Mouse (Mus musculus) heart, postnatal 0 days (tissue): ENCODE data around the gene Gm3371. TPM values are rescaled to one million over a fixed set of nuclear protein-coding genes. Genes with fewer than 3 reads are reported as not detected.
A peak's percentile ranks its signal among the peaks of the same experiment; 100 is the strongest.
"Not testable (repeated sequence)": the region's sequence is repeated elsewhere in the genome, so short reads cannot be mapped to it uniquely, and the experiment has no call there.

ENCODE experiments used
- ATAC-seq: fragments of 200-750 bp; cut with Nextera tagmentation; 2 replicates; pipeline ENCODE4 v1.8.0; 2017; ENCODE audit warnings: low read depth, moderate number of reproducible peaks, moderate library complexity; ENCODE audit not compliant: insufficient read depth
- DNase-seq: peaks from one replicate; pipeline ENCODE4 v3.0.0-alpha.2; 2016; ENCODE audit warnings: low spot score
- H3K27ac ChIP-seq: fragments of 300-500 bp; sonication (generic); 2 replicates; pipeline ENCODE4 v1.5.1; 2014; ENCODE audit warnings: low read depth, mild to moderate bottlenecking
- H3K27me3 ChIP-seq: fragments of 300-500 bp; sonication (generic); 2 replicates; pipeline ENCODE4 v1.6.1; 2014; ENCODE audit warnings: low read length, mixed read lengths; ENCODE audit not compliant: control insufficient read depth, insufficient read depth
- H3K36me3 ChIP-seq: fragments of 300-500 bp; sonication (generic); replicated peaks from 2 replicates; pipeline ENCODE4 v1.6.1; 2014; ENCODE audit warnings: low read length, mixed read lengths; ENCODE audit not compliant: control insufficient read depth, insufficient read depth
- H3K4me1 ChIP-seq: fragments of 300-500 bp; sonication (generic); 2 replicates; pipeline ENCODE4 v1.6.1; 2014; ENCODE audit warnings: antibody characterized with exemption; ENCODE audit not compliant: control insufficient read depth, insufficient read depth
- H3K4me2 ChIP-seq: fragments of 300-500 bp; sonication (generic); 2 replicates; pipeline ENCODE4 v1.6.1; 2014; ENCODE audit warnings: low read depth, mild to moderate bottlenecking, low read length, moderate library complexity
- H3K4me3 ChIP-seq: fragments of 300-500 bp; sonication (generic); 2 replicates; pipeline ENCODE4 v1.5.1; 2014; ENCODE audit warnings: low read depth, low read length
- H3K9ac ChIP-seq: fragments of 300-500 bp; sonication (generic); replicated peaks from 2 replicates; pipeline ENCODE4 v1.6.1; 2014; ENCODE audit warnings: low read depth, low read length, mixed read lengths
- H3K9me3 ChIP-seq: fragments of 300-500 bp; sonication (generic); replicated peaks from 2 replicates; pipeline ENCODE4 v1.6.1; 2016; ENCODE audit warnings: low read length; ENCODE audit not compliant: control insufficient read depth
- CTCF ChIP-seq: IDR thresholded peaks from 2 replicates; pipeline ENCODE4 v1.5.1; 2016; ENCODE audit warnings: antibody characterized with exemption, control low read depth, low read depth
- WGBS: fragments of 180-500 bp; shearing (Covaris S2); extraction: QIAGEN DNeasy Blood & Tissue Kit; methylation state at CpG from one replicate; pipeline ENCODE4 v1.1.7; 2014; 5-methylcytosine and 5-hydroxymethylcytosine counted together
- polyA plus RNA-seq: library from polyadenylated mRNA; unstranded; fragments of >200 nt; fragmentation: Nextera tagmentation; extraction: Ambion mirVana; gene quantifications from 2 replicates; pipeline ENCODE4 v1.2.1, GENCODE M21; 2015
- total RNA-seq: library from RNA; depleted of rRNA; stranded (reverse); fragments of >200 nt; gene quantifications from 2 replicates; pipeline ENCODE4 v1.2.3, GENCODE M21; 2014; ENCODE audit warnings: low replicate concordance; rRNA removed

Gene Gm3371
- total RNA-seq (not detected in 2 replicates), polyA plus RNA-seq (not detected in 2 replicates)

DNA sequence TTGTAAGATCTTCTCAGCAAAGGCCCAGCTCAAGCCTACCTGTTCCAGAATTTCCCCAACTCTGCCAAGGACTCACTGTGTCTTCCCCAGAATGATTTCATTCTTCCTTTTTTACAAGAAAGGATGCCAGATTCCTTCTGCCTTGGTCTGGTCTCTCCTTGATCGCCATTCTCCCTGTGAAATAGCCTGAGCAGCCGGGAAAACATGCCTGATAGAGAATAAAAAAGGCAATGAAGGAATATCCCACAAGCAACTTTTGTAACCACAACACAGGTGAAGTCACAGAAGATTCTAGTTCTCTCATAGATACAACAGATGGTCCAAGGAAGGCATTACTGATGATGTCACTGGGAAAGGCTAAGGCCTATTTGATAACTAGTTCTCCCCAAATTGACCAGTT, at the start of gene Gm3371:
TSS of gene Gm3371 (minus strand) at position 101 of the 400 bp plus-strand sequence.
- H3K36me3 ChIP-seq, H3K27ac ChIP-seq, H3K4me3 ChIP-seq, H3K27me3 ChIP-seq, H3K4me2 ChIP-seq, H3K4me1 ChIP-seq, DNase-seq, H3K9ac ChIP-seq, H3K9me3 ChIP-seq, ATAC-seq: not testable (repeated sequence)
- WGBS, result no CpG with 5 or more reads among the region's 2 CpGs

DNA sequence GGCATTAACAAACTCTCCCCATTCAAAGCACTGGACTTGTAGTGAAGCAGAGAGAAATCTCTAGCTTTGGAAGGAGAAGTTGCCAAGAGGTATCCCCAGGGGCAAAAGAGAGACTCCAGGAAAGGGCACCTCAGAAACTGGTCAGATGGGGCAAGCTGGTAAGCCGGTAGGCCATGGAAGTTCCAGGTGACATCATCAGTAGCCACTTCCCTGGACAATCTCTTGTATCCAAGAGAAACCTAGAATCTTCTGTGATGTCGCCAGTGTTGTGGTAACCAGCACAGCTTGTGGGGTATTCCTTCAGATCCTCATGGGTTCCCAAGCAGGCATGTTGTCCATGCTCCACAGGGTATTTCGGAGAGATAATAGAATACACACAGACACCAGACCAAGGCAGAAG, 22.8 kb upstream of the Gm3371 start, which contains the start of gene Gm8232:
TSS of gene Gm8232 (plus strand) at position 301 of the 400 bp plus-strand sequence.
- not testable (repeated sequence) for H3K27ac ChIP-seq, DNase-seq, ATAC-seq, H3K4me3 ChIP-seq, H3K4me2 ChIP-seq, H3K9me3 ChIP-seq, H3K9ac ChIP-seq, H3K36me3 ChIP-seq, H3K27me3 ChIP-seq, H3K4me1 ChIP-seq
- 75% methylated on average over 2 of the region's 3 CpGs for WGBS

DNA sequence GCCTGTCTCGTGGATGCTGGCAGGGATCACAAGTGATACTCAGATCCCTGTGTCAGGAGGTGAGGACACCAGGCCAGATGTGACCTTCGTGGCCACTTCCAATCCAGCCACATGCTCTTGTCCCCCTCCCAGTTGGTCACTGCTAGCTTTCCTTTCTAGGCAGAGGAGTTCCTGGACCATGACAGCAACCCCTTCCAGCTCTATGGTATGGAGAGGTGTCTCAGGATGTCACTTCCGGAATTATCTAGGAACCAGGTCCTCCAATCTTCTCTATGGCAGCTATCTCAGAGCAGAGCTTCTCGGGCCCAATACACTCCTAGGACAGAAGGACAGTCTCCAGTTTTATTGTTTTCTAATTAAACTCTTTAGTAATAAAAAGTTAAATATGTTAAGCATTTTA, 26.3 kb downstream of the Gm3371 start:
- not testable (repeated sequence) for H3K9me3 ChIP-seq, H3K27ac ChIP-seq, H3K9ac ChIP-seq, H3K27me3 ChIP-seq, DNase-seq, ATAC-seq, H3K4me3 ChIP-seq, H3K4me2 ChIP-seq, H3K4me1 ChIP-seq, H3K36me3 ChIP-seq
- 53% methylated on average over 4 of the region's 4 CpGs for WGBS

DNA sequence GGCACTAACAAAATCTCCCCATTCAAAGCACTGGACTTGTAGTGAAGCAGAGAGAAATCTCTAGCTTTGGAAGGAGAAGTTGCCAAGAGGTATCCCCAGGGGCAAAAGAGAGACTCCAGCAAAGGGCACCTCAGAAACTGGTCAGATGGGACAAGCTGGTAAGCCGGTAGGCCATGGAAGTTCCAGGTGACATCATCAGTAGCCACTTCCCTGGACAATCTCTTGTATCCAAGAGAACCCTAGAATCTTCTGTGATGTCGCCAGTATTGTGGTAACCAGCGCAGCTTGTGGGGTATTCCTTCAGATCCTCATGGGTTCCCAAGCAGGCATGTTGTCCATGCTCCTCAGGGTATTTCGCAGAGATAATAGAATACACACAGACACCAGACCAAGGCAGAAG, 45.4 kb downstream of the Gm3371 start, which contains the start of gene Gm8229:
TSS of gene Gm8229 (plus strand) at position 301 of the 400 bp plus-strand sequence.
- H3K4me1 ChIP-seq, H3K4me3 ChIP-seq, H3K9me3 ChIP-seq, DNase-seq, H3K27ac ChIP-seq, H3K4me2 ChIP-seq, H3K27me3 ChIP-seq, H3K9ac ChIP-seq, H3K36me3 ChIP-seq, ATAC-seq: not testable (repeated sequence)
- WGBS, result 79% methylated on average over 4 of the region's 4 CpGs

DNA sequence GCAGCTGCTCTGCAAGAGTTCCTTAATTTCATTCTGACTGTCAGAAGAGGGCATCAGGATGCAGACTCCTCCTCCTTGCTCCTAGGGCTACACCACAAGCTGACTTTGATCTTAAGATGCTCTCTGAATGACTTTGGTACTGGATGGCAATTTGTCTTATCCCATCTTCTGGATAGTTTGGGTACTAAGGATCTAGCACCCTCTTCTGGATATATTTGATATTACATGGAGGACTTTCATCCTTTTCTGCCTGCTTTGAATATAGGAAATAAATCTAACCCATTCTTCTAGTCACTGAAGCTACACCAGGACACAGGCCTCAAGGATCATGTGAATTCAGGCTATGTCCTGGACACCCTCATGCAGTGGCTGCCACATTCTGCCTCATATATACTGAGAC, 48.2 kb downstream of the Gm3371 start:
- H3K36me3 ChIP-seq, H3K4me1 ChIP-seq, H3K4me2 ChIP-seq, H3K27ac ChIP-seq, DNase-seq, H3K4me3 ChIP-seq, H3K9me3 ChIP-seq, H3K27me3 ChIP-seq, ATAC-seq, H3K9ac ChIP-seq: not testable (repeated sequence)
- peak; percentile 21; the same call in 1 of the 2 replicates for TF ChIP-seq CTCF

DNA sequence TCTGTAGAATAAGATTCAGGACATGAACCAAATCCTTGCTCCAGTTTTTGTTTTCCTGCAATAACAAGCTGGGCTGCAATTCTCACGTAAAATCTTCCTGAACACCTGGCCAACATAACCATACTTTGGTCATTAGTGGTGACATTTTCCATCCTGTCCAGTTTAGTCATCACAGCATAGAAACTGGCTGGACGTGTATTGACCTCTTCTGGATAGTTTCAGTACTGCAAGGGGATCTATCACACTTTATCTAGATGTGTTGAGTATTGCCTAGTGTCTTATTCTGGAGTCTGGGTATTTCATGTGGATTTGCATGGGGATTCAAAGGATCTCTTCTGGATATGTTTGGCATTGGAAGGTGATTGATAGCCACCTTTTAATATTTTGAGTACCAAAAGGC, 49.1 kb downstream of the Gm3371 start:
- WGBS, result 7% methylated on average over 1 of the region's 2 CpGs
- peak; percentile 30 for TF ChIP-seq CTCF
- not testable (repeated sequence) for DNase-seq, H3K4me2 ChIP-seq, H3K27me3 ChIP-seq, H3K36me3 ChIP-seq, H3K9ac ChIP-seq, H3K4me1 ChIP-seq, H3K9me3 ChIP-seq, ATAC-seq, H3K4me3 ChIP-seq, H3K27ac ChIP-seq

Other genes starting within 250 kb of the Gm3371 start
- not detected in 2 replicates for gene Gm8212, start 213.0 kb downstream of the Gm3371 start, total RNA-seq
- gene Gm8212, start 213.0 kb downstream of the Gm3371 start, polyA plus RNA-seq, result not detected in 2 replicates
- not detected in 2 replicates for gene 4930503E14Rik, start 197.4 kb downstream of the Gm3371 start, total RNA-seq
- gene 4930503E14Rik, start 197.4 kb downstream of the Gm3371 start, polyA plus RNA-seq, result not detected in 2 replicates
- gene Gm8220, start 125.1 kb downstream of the Gm3371 start, total RNA-seq, result not detected in 2 replicates
- not detected in 2 replicates for gene Gm8220, start 125.1 kb downstream of the Gm3371 start, polyA plus RNA-seq
- gene Gm5930, start 72.1 kb downstream of the Gm3371 start, total RNA-seq, result not detected in 2 replicates
- gene Gm5930, start 72.1 kb downstream of the Gm3371 start, polyA plus RNA-seq, result not detected in 2 replicates
- not detected in 2 replicates for gene Gm8229, start 45.3 kb downstream of the Gm3371 start, total RNA-seq
- gene Gm8229, start 45.3 kb downstream of the Gm3371 start, polyA plus RNA-seq, result not detected in 2 replicates
- gene Gm8232, start 22.9 kb upstream of the Gm3371 start, total RNA-seq, result not detected in 2 replicates
- not detected in 2 replicates for gene Gm8232, start 22.9 kb upstream of the Gm3371 start, polyA plus RNA-seq
- not detected in 2 replicates for gene BC061237, start 81.8 kb upstream of the Gm3371 start, total RNA-seq
- gene BC061237, start 81.8 kb upstream of the Gm3371 start, polyA plus RNA-seq, result not detected in 2 replicates
- gene Gm17093, start 107.6 kb upstream of the Gm3371 start, total RNA-seq, result not detected in 2 replicates
- not detected in 2 replicates for gene Gm17093, start 107.6 kb upstream of the Gm3371 start, polyA plus RNA-seq
- not detected in 2 replicates for gene Gm8247, start 172.5 kb upstream of the Gm3371 start, total RNA-seq
- not detected in 2 replicates for gene Gm8247, start 172.5 kb upstream of the Gm3371 start, polyA plus RNA-seq
- not detected in 2 replicates for gene Gm5624, start 217.2 kb upstream of the Gm3371 start, total RNA-seq
- gene Gm5624, start 217.2 kb upstream of the Gm3371 start, polyA plus RNA-seq, result not detected in 2 replicates